Mouse (Mus musculus): Measurements from ENCODE around the gene Man2a1. TPM values are rescaled to one million over a fixed set of nuclear protein-coding genes. Genes with fewer than 3 reads are reported as not detected.

Man2a1 gene
- polyA plus RNA-seq, 1 experiment = 28.4 TPM

DNA sequence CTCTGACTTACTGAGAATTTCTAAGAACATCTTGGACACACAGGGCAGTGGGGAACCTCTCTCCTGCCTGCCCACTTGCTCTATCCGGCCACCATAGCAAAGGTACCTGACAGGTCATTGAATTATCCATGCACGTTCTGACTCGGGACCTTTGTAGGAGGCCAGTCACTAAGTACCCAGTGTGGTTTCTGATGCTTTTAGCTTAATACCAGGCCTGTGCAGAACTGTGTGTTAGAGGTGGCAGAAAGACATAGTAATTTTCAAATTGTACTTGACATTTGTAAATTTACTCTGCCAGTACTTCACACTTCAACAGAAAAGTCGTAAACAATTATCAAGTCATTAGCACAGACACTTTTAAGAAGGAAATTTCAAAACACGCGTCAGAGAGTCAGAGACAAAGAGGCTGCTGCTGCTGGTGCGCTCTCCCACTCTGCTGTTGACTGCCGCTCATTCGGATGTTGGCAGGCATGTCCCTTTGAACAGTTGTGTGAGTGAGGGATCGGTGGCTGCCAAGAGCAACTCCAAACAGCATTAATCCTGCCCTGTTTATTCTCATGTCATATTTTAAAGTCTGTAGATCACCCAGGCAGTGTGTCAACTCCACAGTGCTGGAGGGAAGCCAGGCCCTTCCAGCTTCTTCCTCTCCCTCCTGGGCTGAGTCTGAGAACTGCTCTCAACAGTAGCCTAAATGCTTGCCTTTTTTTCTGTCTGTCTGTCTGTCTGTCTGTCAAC, 76.4 kb downstream of the Man2a1 start:
- H3K4me1 ChIP-seq (ENCODE audit: control insufficient read depth, insufficient read depth, low read length) = no peaks in the 10 kb centered on the region
- no peaks in the 10 kb centered on the region for H3K27me3 ChIP-seq (ENCODE audit: control insufficient read depth, insufficient read depth, low read length)
- no peak overlapping the region for H3K4me3 ChIP-seq (ENCODE audit: control insufficient read depth, low read depth, low read length)
- TF ChIP-seq CTCF (IDR thresholded peaks at IDR 0.05; ENCODE audit: control insufficient read depth, insufficient read depth, insufficient replicate concordance, low read depth, low read length) = no peak
- TF ChIP-seq POLR2A (IDR thresholded peaks at IDR 0.05; ENCODE audit: control insufficient read depth, low read depth, low read length) = no peak
- no peaks in the 10 kb centered on the region for H3K36me3 ChIP-seq (ENCODE audit: control insufficient read depth, insufficient read depth, low read length)
- H3K27ac ChIP-seq (ENCODE audit: control insufficient read depth, insufficient read depth, low read depth, low read length) = no peak overlapping the region

DNA sequence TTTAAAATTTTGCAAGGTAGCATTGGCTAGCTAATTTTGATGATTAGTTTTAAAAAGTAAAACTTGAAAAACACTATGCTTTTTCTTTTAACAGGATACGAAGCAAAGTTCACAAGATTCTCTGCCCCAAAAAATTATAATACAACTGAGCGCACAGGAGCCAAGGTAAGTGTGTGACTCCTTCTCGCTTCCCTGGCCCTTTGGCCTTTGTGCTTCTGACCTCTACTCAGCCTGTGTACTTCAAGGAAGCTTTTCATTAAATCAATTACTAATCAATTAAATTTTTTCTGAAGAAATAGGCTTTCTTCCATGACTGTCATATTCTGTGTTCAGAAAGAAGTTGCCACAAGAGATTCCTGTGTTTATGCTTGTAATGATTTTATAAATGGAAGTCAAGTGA, 80.9 kb downstream of the Man2a1 start:
- Histone ChIP-seq H3K36me3 (ENCODE audit: control insufficient read depth, insufficient read depth, low read length) (no peaks in the 10 kb centered on the region), H3K4me3 (ENCODE audit: control insufficient read depth, low read depth, low read length) (no peak overlapping the region), H3K27ac (ENCODE audit: control insufficient read depth, insufficient read depth, low read depth, low read length) (no peak overlapping the region), H3K27me3 (ENCODE audit: control insufficient read depth, insufficient read depth, low read length) (no peaks in the 10 kb centered on the region), H3K4me1 (ENCODE audit: control insufficient read depth, insufficient read depth, low read length) (no peaks in the 10 kb centered on the region)
- TF ChIP-seq POLR2A (IDR thresholded peaks at IDR 0.05; ENCODE audit: control insufficient read depth, low read depth, low read length) (no peak), CTCF (IDR thresholded peaks at IDR 0.05; ENCODE audit: control insufficient read depth, insufficient read depth, insufficient replicate concordance, low read depth, low read length) (no peak)

DNA sequence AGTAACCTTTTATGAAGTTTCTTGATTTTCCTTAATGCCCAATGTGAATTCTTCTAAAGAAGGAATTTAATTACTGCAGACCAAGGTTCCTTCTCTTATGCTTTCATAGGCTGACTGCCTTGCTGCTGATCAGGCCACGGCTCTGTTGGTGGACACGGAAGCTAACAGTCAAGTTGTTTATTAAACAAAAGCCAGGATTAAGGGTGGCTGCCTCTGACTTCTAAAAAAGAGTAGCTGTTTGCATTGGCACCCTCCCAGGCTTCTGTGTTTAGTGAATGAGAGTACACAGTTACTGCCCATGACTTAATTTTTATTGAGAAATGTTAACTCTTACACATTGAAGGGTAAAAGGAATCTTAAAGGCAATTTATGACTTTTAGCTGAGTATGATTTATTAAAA, 81.4 kb downstream of the Man2a1 start:
- Histone ChIP-seq H3K36me3 (ENCODE audit: control insufficient read depth, insufficient read depth, low read length) (no peaks in the 10 kb centered on the region), H3K4me1 (ENCODE audit: control insufficient read depth, insufficient read depth, low read length) (no peaks in the 10 kb centered on the region), H3K27me3 (ENCODE audit: control insufficient read depth, insufficient read depth, low read length) (no peaks in the 10 kb centered on the region), H3K27ac (ENCODE audit: control insufficient read depth, insufficient read depth, low read depth, low read length) (no peak overlapping the region), H3K4me3 (ENCODE audit: control insufficient read depth, low read depth, low read length) (no peak overlapping the region)
- no peak for TF ChIP-seq POLR2A (IDR thresholded peaks at IDR 0.05; ENCODE audit: control insufficient read depth, low read depth, low read length)

DNA sequence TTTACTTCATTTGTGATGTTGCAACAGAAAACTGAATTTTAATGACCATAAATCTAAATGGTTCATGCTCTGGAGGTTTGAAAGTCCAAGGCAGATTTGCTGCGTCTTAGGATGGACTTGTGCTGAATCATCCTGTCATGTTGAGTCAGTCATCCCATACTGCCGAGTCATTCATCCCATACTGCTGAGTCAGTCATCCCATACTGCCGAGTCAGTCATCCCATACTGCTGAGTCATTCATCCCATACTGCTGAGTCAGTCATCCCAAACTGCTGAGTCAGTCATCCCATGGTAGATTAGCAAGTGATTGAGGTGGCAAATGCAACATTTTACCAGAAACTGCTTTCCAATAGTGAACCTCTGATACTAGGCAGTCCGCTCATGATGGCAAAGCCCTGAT, 83.6 kb downstream of the Man2a1 start:
- no peaks in the 10 kb centered on the region for H3K4me1 ChIP-seq (ENCODE audit: control insufficient read depth, insufficient read depth, low read length)
- H3K27ac ChIP-seq (ENCODE audit: control insufficient read depth, insufficient read depth, low read depth, low read length) = no peak overlapping the region
- H3K27me3 ChIP-seq (ENCODE audit: control insufficient read depth, insufficient read depth, low read length) = no peaks in the 10 kb centered on the region
- TF ChIP-seq CTCF (IDR thresholded peaks at IDR 0.05; ENCODE audit: control insufficient read depth, insufficient read depth, insufficient replicate concordance, low read depth, low read length) (no peak), POLR2A (IDR thresholded peaks at IDR 0.05; ENCODE audit: control insufficient read depth, low read depth, low read length) (no peak)
- H3K36me3 ChIP-seq (ENCODE audit: control insufficient read depth, insufficient read depth, low read length) = no peaks in the 10 kb centered on the region
- no peak overlapping the region for H3K4me3 ChIP-seq (ENCODE audit: control insufficient read depth, low read depth, low read length)

DNA sequence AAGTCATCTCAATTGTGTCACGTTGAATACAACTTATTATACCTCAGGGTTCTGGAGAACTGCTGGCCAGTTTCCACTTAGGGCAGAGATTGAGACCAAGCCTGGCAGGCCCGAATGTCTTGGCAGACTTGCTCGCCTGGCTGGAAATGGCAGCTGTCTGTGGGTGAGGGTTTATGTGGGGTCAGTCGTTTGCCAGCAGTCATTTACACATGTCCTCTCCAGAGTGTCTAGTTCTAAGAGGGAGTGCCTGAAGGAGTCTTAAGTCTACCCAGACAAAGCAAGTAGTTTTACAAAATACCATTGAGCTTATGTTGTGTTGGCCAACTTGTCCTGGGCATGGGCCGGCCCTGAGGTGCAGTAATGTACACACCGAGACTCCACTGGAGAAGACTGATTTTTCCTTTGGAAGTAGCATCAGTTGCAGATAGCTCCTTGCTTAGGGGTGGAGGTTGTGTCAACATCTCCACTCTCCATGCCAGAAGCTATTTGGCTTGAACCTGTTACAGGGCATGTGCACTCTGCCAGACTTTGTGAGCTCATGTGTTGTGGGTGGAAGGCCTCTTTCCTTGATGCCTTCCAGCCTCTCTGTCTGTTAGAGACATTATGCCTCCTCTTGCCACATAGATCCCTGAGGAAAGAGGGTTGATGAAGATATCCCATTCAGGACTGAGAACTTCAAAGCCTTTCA, 84.8 kb downstream of the Man2a1 start:
- no peak overlapping the region for H3K4me3 ChIP-seq (ENCODE audit: control insufficient read depth, low read depth, low read length)
- H3K27me3 ChIP-seq (ENCODE audit: control insufficient read depth, insufficient read depth, low read length) = no peaks in the 10 kb centered on the region
- no peak for TF ChIP-seq CTCF (IDR thresholded peaks at IDR 0.05; ENCODE audit: control insufficient read depth, insufficient read depth, insufficient replicate concordance, low read depth, low read length)
- TF ChIP-seq POLR2A (IDR thresholded peaks at IDR 0.05; ENCODE audit: control insufficient read depth, low read depth, low read length) = no peak
- H3K4me1 ChIP-seq (ENCODE audit: control insufficient read depth, insufficient read depth, low read length) = no peaks in the 10 kb centered on the region
- H3K36me3 ChIP-seq (ENCODE audit: control insufficient read depth, insufficient read depth, low read length) = no peaks in the 10 kb centered on the region
- no peak overlapping the region for H3K27ac ChIP-seq (ENCODE audit: control insufficient read depth, insufficient read depth, low read depth, low read length)

DNA sequence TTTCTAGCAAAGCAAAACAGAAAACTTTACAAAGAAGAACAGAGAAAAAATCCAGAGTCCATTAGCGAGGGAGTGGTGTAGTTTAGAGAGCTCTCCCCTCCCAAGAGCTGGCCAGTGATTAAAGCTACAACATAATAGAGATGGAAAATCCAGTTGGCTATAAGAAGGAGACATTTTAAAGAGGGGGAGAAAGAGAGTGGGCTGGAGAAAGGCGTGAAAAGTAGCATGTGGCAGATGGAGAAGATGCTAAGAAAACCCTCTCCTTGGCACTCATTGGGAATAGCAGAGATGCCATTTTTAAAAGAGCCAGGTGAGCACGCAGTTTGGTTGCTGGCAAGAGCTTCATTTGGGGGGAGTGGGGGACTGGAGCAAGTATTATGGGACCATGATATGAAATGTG, 89.1 kb downstream of the Man2a1 start:
- Histone ChIP-seq H3K36me3 (ENCODE audit: control insufficient read depth, insufficient read depth, low read length) (no peaks in the 10 kb centered on the region), H3K27me3 (ENCODE audit: control insufficient read depth, insufficient read depth, low read length) (no peaks in the 10 kb centered on the region), H3K4me1 (ENCODE audit: control insufficient read depth, insufficient read depth, low read length) (no peaks in the 10 kb centered on the region), H3K4me3 (ENCODE audit: control insufficient read depth, low read depth, low read length) (no peak overlapping the region), H3K27ac (ENCODE audit: control insufficient read depth, insufficient read depth, low read depth, low read length) (no peak overlapping the region)
- no peak for TF ChIP-seq POLR2A (IDR thresholded peaks at IDR 0.05; ENCODE audit: control insufficient read depth, low read depth, low read length)
- TF ChIP-seq CTCF (IDR thresholded peaks at IDR 0.05; ENCODE audit: control insufficient read depth, insufficient read depth, insufficient replicate concordance, low read depth, low read length) = no peak

DNA sequence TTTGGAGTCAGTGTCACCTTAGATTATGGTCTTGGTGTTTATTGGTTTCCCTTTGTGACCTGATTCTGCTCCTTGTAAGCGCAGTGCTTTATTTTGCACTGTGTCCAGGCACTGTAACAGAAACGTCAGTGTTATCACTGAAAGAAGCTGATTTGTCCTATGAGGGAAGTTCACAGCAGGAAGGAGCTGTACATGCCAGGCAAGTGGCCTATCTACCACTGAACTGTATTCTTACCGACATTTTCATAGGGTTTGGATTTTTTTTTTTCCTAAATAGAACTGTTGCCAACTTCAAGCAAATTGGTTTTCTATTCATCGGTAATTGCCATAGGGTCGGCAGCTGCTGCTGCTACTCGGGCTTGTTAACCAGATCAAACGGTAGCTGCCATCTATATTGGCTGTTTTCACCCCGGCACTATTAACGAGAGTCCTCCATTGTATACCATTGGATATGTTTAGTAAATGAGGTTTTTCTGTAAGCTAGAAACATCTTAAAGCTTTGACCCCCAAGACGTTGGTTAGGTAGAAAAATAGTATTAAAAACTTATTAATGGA, 96.8 kb downstream of the Man2a1 start:
- no peaks in the 10 kb centered on the region for H3K36me3 ChIP-seq (ENCODE audit: control insufficient read depth, insufficient read depth, low read length)
- no peak for TF ChIP-seq POLR2A (IDR thresholded peaks at IDR 0.05; ENCODE audit: control insufficient read depth, low read depth, low read length)
- no peak for TF ChIP-seq CTCF (IDR thresholded peaks at IDR 0.05; ENCODE audit: control insufficient read depth, insufficient read depth, insufficient replicate concordance, low read depth, low read length)
- no peak overlapping the region for H3K4me3 ChIP-seq (ENCODE audit: control insufficient read depth, low read depth, low read length)
- no peaks in the 10 kb centered on the region for H3K4me1 ChIP-seq (ENCODE audit: control insufficient read depth, insufficient read depth, low read length)
- H3K27ac ChIP-seq (ENCODE audit: control insufficient read depth, insufficient read depth, low read depth, low read length) = no peak overlapping the region
- H3K27me3 ChIP-seq (ENCODE audit: control insufficient read depth, insufficient read depth, low read length) = no peaks in the 10 kb centered on the region

Measured in testis, adult 2 months (tissue).